Mouse (Mus musculus): Measurements from ENCODE around the gene Pramel7. TPM values are rescaled to one million over a fixed set of nuclear protein-coding genes. Genes with fewer than 3 reads are reported as not detected.
A peak's percentile ranks its signal among the peaks of the same experiment; 100 is the strongest.
"Not testable (repeated sequence)": the region's sequence is repeated elsewhere in the genome, so short reads cannot be mapped to it uniquely, and the experiment has no call there.

The Pramel7 gene
- total RNA-seq (2017): not detected in 3 replicates

GRCm38 (mm10) chr2:87496993-87497392 lies at the start of gene Pramel7:
TSS of gene Pramel7 (minus strand) at chr2:87497093.
- ATAC-seq (replicated peaks; ENCODE audit: insufficient number of reproducible peaks, low FRiP score, low TSS enrichment, poor library complexity, severe bottlenecking): not testable (repeated sequence)

DNA sequence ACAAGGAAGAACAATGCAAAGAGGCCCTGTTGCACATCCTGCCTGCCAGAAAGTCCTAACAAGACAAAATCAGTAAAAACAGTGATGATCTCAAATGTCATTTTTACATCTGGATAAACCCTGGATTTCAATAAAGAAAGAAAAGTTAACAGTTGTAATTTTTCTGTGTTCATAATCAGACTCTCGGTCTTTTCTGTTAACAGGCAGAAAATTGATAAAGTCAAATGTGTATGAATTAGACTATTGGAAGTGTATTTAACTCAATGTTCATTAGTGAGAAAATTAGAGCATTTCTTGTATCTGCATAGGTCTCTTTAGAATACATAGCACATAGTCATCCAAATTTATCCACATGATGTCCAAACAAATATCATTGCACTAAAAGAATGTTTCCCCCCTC lies 48.5 kb upstream of the Pramel7 start, which contains the start of gene Olfr1128:
Olfr1128 (minus strand) TSS at position 101 of the 400 bp plus-strand sequence.
- no peak for ATAC-seq (replicated peaks; ENCODE audit: insufficient number of reproducible peaks, low FRiP score, low TSS enrichment, poor library complexity, severe bottlenecking)

- no peak for ATAC-seq (replicated peaks; ENCODE audit: insufficient number of reproducible peaks, low FRiP score, low TSS enrichment, poor library complexity, severe bottlenecking)
Measured at GRCm38 (mm10) chr2:87534826-87535225, 37.9 kb upstream of the Pramel7 start.

DNA sequence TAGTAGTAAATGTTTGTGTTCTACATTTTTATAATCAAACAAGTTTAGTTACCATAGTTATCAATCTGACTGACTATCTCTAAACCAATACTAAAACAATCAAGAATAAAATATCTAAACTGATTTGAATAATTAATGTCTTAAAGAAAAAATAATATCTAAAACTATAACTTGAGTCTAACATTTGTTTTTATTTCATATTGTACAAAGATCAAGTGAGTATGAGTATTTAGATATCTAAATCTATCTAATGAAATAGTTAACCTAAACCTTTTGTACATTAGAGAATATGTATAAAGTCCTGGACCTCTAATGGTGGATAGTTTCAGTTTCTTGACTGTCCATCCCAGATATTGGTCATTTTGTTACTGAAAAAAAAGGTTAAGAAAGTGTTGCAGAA lies 34.6 kb upstream of the Pramel7 start, which contains the start of gene Olfr153:
Olfr153 (plus strand) TSS at position 301 of the 400 bp plus-strand sequence.
- no peak for ATAC-seq (replicated peaks; ENCODE audit: insufficient number of reproducible peaks, low FRiP score, low TSS enrichment, poor library complexity, severe bottlenecking)

DNA sequence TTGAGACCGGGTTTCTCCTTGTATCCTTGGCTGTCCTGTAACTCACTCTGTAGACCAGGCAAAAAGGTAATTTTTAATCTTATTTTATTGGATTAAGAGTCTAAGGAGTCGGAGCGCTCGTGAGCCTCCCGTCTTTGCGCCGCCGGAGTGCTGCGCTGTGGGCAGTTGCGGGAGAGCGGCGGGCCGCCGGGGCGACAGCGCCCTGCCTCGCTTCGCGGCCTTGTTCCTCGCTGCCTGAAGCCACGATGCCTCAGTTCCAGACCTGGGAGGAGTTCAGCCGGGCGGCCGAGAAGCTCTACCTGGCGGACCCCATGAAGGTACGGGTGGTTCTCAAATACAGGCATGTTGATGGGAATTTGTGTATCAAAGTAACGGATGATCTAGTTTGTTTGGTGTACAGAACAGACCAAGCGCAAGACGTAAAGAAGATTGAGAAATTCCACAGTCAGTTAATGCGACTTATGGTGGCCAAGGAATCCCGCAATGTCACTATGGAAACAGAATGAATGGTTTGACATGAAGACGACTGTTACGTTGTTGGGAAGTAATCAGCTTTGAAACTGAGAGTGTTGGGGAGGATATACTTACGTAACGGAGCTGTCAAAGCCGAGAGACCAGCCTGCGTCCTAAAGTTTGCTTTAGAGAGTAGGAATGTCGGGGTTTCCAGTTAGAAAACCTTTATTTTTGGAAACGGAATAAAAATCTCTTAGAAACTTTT lies 29.2 kb upstream of the Pramel7 start:
- 0 out of 2 replicates have a peak, but pooled peaks have one; percentile 40 for ATAC-seq (replicated peaks; ENCODE audit: insufficient number of reproducible peaks, low FRiP score, low TSS enrichment, poor library complexity, severe bottlenecking)

DNA sequence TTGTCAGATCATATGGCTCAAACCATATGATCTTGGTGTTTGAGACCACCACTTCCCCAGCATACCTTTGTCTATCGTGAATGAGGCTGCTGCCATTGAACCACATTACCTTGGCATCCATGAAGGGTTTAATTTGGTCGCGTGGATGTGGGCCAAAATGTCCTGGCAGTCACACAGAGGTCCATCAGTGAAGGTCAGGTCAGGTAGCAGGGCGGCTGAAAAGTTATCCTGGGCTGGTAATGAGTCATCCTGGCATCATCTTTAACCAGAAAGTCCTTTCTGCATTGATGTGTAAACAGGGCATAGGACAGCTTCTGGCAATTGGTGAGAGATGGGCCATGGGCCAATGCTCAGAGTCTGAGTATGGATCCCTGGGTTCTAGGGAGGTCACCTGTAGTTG lies 23.8 kb upstream of the Pramel7 start:
- no peak for ATAC-seq (replicated peaks; ENCODE audit: insufficient number of reproducible peaks, low FRiP score, low TSS enrichment, poor library complexity, severe bottlenecking)

GRCm38 (mm10) chr2:87516581-87516980 lies 19.7 kb upstream of the Pramel7 start:
- no peak for ATAC-seq (replicated peaks; ENCODE audit: insufficient number of reproducible peaks, low FRiP score, low TSS enrichment, poor library complexity, severe bottlenecking)

DNA sequence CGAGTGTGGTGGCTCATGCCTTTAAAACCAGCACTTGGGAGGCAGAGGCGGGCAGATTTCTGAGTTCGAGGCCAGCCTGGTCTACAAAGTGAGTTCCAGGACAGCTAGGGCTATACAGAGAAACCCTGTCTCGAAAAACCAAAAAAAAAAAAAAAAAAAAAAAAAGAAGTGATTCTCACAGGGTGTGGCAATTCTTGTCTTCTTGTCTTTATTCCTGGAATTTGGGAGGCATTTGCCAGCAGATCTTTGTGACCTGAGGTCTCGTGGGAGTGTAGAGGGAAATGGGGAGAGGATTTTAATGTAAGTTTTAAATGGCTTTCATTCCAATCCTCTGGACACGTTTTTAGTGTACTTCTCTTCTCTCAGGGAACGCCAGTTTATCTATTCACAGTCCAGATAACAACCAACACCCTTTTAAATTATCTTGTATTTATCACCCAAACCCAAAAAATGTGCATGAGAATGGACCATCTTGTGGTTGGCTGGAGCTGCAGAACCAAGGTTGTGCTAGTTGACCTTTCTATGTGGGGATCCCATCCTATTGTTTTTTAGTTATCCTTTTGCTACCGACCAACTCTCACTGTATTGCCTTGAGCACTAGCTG lies 18.7 kb upstream of the Pramel7 start:
- no peak for ATAC-seq (replicated peaks; ENCODE audit: insufficient number of reproducible peaks, low FRiP score, low TSS enrichment, poor library complexity, severe bottlenecking)

- no peak for ATAC-seq (replicated peaks; ENCODE audit: insufficient number of reproducible peaks, low FRiP score, low TSS enrichment, poor library complexity, severe bottlenecking)
Measured at GRCm38 (mm10) chr2:87515046-87515445, 18.2 kb upstream of the Pramel7 start.

DNA sequence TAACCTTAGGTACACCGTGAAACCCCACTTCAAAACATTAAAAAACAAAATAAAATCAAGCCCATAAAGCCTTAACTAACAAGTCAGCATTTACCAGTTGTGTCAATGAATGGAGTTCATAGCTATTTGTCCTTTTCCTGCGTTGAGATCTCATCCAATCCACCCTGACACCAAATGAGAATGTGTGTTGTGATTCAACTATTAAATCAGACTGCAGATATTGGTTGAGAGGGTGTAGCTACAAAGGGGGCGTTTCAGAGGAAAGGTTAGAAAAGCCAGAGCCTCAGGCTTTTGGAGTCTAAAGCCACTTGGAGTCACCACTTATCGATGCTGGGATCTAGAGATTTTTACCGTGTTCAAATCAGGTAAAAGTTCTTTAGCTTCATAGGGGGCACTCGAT lies 9.4 kb upstream of the Pramel7 start, which contains the start of gene Pramel6:
Pramel6 (plus strand) TSS at position 301 of the 400 bp plus-strand sequence.
- no peak for ATAC-seq (replicated peaks; ENCODE audit: insufficient number of reproducible peaks, low FRiP score, low TSS enrichment, poor library complexity, severe bottlenecking)

- no peak for ATAC-seq (replicated peaks; ENCODE audit: insufficient number of reproducible peaks, low FRiP score, low TSS enrichment, poor library complexity, severe bottlenecking)
Measured at GRCm38 (mm10) chr2:87482276-87482675, 14.6 kb downstream of the Pramel7 start.

DNA sequence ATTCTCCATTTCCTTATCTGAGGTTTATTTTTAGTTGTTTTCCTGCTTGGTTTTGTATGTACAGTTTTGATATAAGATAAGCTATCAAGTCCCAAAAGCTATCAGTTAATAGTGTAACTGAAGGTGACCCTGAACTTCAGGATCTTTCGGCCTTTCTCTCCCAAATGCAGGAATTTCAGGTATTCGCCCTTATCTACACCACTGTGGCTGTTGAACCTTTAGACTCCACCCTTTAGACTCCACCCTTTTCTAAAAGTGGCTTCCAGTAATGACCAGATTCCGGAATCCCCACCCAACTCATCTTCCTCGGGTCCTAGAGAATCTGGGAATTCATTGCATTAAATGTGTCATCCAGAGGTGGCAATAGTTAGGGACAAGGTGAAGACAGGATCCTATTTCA lies 15.7 kb downstream of the Pramel7 start:
- no peak for ATAC-seq (replicated peaks; ENCODE audit: insufficient number of reproducible peaks, low FRiP score, low TSS enrichment, poor library complexity, severe bottlenecking)

DNA sequence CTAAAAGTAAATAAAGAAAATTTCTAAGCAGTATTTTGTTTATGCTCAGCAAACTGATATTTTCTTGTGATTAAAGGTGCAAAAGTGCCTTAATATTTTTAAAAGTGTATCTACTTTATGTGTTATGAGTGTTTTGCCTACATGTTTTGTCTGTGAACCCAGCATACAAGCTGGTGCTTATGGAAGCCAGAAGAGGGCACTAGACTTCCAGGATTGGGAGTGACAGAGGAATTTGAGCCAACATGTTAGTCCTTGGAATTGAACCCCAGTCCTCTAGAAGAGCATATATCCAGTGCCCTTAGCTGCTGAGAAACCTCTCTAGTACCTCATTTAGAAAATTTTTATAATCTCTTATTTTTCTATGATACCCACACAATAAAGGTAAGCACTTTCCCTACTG lies 16.7 kb downstream of the Pramel7 start:
- no peak for ATAC-seq (replicated peaks; ENCODE audit: insufficient number of reproducible peaks, low FRiP score, low TSS enrichment, poor library complexity, severe bottlenecking)

GRCm38 (mm10) chr2:87461769-87462168 lies 35.1 kb downstream of the Pramel7 start:
- ATAC-seq (replicated peaks; ENCODE audit: insufficient number of reproducible peaks, low FRiP score, low TSS enrichment, poor library complexity, severe bottlenecking): no peak

DNA sequence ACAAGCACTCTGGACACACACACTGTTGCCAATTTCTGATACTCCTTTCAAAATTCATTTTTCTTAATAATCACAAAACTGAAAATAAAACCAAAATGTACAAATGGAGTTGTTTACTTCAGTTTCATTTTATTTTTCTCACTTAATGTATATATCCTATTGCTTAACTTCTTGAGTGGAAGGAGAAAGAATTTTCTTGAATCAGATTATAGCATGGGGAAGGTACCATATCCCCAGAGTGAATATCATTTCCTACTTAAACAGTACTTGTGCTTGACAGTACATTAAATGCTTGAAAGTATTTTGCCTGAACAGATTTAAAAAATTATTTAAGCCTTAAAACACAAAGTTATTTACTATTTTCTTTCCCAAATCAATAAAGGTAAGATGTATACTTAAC lies 43.2 kb downstream of the Pramel7 start, which contains the start of gene Olfr1126:
Olfr1126 (plus strand) TSS at position 301 of the 400 bp plus-strand sequence.
- no peak for ATAC-seq (replicated peaks; ENCODE audit: insufficient number of reproducible peaks, low FRiP score, low TSS enrichment, poor library complexity, severe bottlenecking)

Other genes starting within 250 kb of the Pramel7 start
- gene Olfr1115, start 249.1 kb downstream of the Pramel7 start, total RNA-seq (2017): not detected in 3 replicates
- gene Olfr1116, start 229.6 kb downstream of the Pramel7 start, total RNA-seq (2017): not detected in 3 replicates
- gene Olfr1118, start 189.5 kb downstream of the Pramel7 start, total RNA-seq (2017): not detected in 3 replicates
- gene Olfr1120, start 142.3 kb downstream of the Pramel7 start, total RNA-seq (2017): not detected in 3 replicates
- not detected in 3 replicates for gene Olfr1121, start 127.2 kb downstream of the Pramel7 start, total RNA-seq (2017)
- gene Olfr1122, start 111.2 kb downstream of the Pramel7 start, total RNA-seq (2017): not detected in 3 replicates
- gene Olfr1123, start 80.5 kb downstream of the Pramel7 start, total RNA-seq (2017): not detected in 3 replicates
- gene Olfr1124, start 66.8 kb downstream of the Pramel7 start, total RNA-seq (2017): not detected in 3 replicates
- not detected in 3 replicates for gene Olfr1126, start 43.1 kb downstream of the Pramel7 start, total RNA-seq (2017)
- gene Pramel6, start 9.5 kb upstream of the Pramel7 start, total RNA-seq (2017): not detected in 3 replicates
- gene Olfr153, start 34.7 kb upstream of the Pramel7 start, total RNA-seq (2017): not detected in 3 replicates
- gene Olfr1128, start 48.4 kb upstream of the Pramel7 start, total RNA-seq (2017): not detected in 3 replicates
- not detected in 3 replicates for gene Olfr1129, start 76.8 kb upstream of the Pramel7 start, total RNA-seq (2017)
- not detected in 3 replicates for gene Olfr1130, start 109.1 kb upstream of the Pramel7 start, total RNA-seq (2017)
- gene Olfr1131, start 130.0 kb upstream of the Pramel7 start, total RNA-seq (2017): not detected in 3 replicates
- gene Olfr1132, start 140.4 kb upstream of the Pramel7 start, total RNA-seq (2017): not detected in 3 replicates
- gene Olfr1133, start 150.3 kb upstream of the Pramel7 start, total RNA-seq (2017): not detected in 3 replicates
- gene Olfr1134, start 161.4 kb upstream of the Pramel7 start, total RNA-seq (2017): not detected in 3 replicates
- gene Olfr1135, start 176.6 kb upstream of the Pramel7 start, total RNA-seq (2017): not detected in 3 replicates
- gene Olfr1136, start 196.9 kb upstream of the Pramel7 start, total RNA-seq (2017): not detected in 3 replicates
- gene Olfr1137, start 216.1 kb upstream of the Pramel7 start, total RNA-seq (2017): not detected in 3 replicates
- gene Olfr1138, start 242.9 kb upstream of the Pramel7 start, total RNA-seq (2017): not detected in 3 replicates
- not detected in 3 replicates for gene Olfr1140, start 246.7 kb upstream of the Pramel7 start, total RNA-seq (2017)

Data from monocyte, adult 5-6 weeks (primary cell).